Mouse (Mus musculus) hindbrain, embryonic 13.5 days (tissue): Measurements from ENCODE around the gene Sgpp1. TPM values are rescaled to one million over a fixed set of nuclear protein-coding genes. Genes with fewer than 3 reads are reported as not detected.
A peak's percentile ranks its signal among the peaks of the same experiment; 100 is the strongest.

ENCODE experiments used
- ATAC-seq: fragments of 200-750 bp; cut with Nextera tagmentation; 2 replicates; pipeline ENCODE4 v1.8.0; 2017; ENCODE audit warnings: moderate TSS enrichment; ENCODE audit not compliant: low FRiP score
- H3K27ac ChIP-seq: fragments of 300-500 bp; sonication (generic); 2 replicates; pipeline ENCODE4 v1.5.1; 2015; ENCODE audit warnings: inconsistent platforms, mild to moderate bottlenecking, moderate library complexity
- H3K27me3 ChIP-seq: fragments of 300-500 bp; sonication (generic); 2 replicates; pipeline ENCODE4 v1.6.1; 2015; ENCODE audit warnings: mild to moderate bottlenecking, inconsistent platforms
- H3K36me3 ChIP-seq: fragments of 300-500 bp; sonication (generic); 2 replicates; pipeline ENCODE4 v1.6.1; 2015; ENCODE audit warnings: mild to moderate bottlenecking, inconsistent platforms
- H3K4me1 ChIP-seq: fragments of 300-500 bp; sonication (generic); replicated peaks from 2 replicates; pipeline ENCODE4 v1.6.1; 2015; ENCODE audit warnings: inconsistent platforms
- H3K4me2 ChIP-seq: fragments of 300-500 bp; sonication (generic); 2 replicates; pipeline ENCODE4 v1.6.1; 2015; ENCODE audit warnings: inconsistent platforms, mild to moderate bottlenecking, moderate library complexity
- H3K4me3 ChIP-seq: fragments of 300-500 bp; sonication (generic); 2 replicates; pipeline ENCODE4 v1.5.1; 2015; ENCODE audit warnings: mild to moderate bottlenecking, inconsistent platforms
- H3K9ac ChIP-seq: fragments of 300-500 bp; sonication (generic); 2 replicates; pipeline ENCODE4 v1.6.1; 2015; ENCODE audit warnings: mild to moderate bottlenecking, inconsistent platforms
- H3K9me3 ChIP-seq: fragments of 300-500 bp; sonication (generic); 2 replicates; pipeline ENCODE4 v1.6.1; 2016; ENCODE audit warnings: inconsistent platforms
- WGBS: fragments of 180-500 bp; shearing (Covaris S2); methylation state at CpG from one replicate; pipeline ENCODE4 v1.1.7; 2015; 5-methylcytosine and 5-hydroxymethylcytosine counted together
- polyA plus RNA-seq: library from polyadenylated mRNA; unstranded; fragments of >200 nt; fragmentation: Nextera tagmentation; extraction: Ambion mirVana; gene quantifications from 2 replicates; pipeline ENCODE4 v1.2.1, GENCODE M21; 2015

The Sgpp1 gene
- 8.3 and 9.2 TPM in 2 replicates for polyA plus RNA-seq

- Histone ChIP-seq H3K4me1 (peaks cover 26% of the 10 kb centered on the region), H3K36me3 (no peaks in the 10 kb centered on the region), H3K9me3 (no peaks in the 10 kb centered on the region), H3K27me3 (peaks cover 23% of the 10 kb centered on the region), H3K9ac (peak within 1 kb of the TSS; percentile 90), H3K4me3 (peak within 1 kb of the TSS; percentile 80), H3K4me2 (peak within 1 kb of the TSS; percentile 94), H3K27ac (peak within 1 kb of the TSS; percentile 87)
- under 1% methylated on average over 100 of the region's 105 CpGs for WGBS
- peak; percentile 96 for ATAC-seq
Measured at GRCm38 (mm10) chr12:75735246-75736200, at the start of gene Sgpp1. Sgpp1 (minus strand) TSS chr12:75735729.

- Histone ChIP-seq H3K4me2 (no peak overlapping the region), H3K36me3 (no peaks in the 10 kb centered on the region), H3K9me3 (0 out of 2 replicates have a peak, but pooled peaks cover 6% of the 10 kb centered on the region), H3K27me3 (no peaks in the 10 kb centered on the region), H3K27ac (no peak overlapping the region), H3K4me1 (no peaks in the 10 kb centered on the region), H3K4me3 (no peak overlapping the region), H3K9ac (no peak overlapping the region)
- ATAC-seq = no peak
- 88% methylated on average over 2 of the region's 2 CpGs for WGBS
Measured at GRCm38 (mm10) chr12:75784271-75784751, 48.8 kb upstream of the Sgpp1 start.

- Histone ChIP-seq H3K27ac (no peak overlapping the region), H3K36me3 (no peaks in the 10 kb centered on the region), H3K4me1 (no peaks in the 10 kb centered on the region), H3K9ac (no peak overlapping the region), H3K4me3 (no peak overlapping the region), H3K27me3 (no peaks in the 10 kb centered on the region), H3K4me2 (no peak overlapping the region), H3K9me3 (0 out of 2 replicates have a peak, but pooled peaks cover 6% of the 10 kb centered on the region)
- no peak for ATAC-seq
- WGBS = 88% methylated on average over 7 of the region's 7 CpGs
Measured at GRCm38 (mm10) chr12:75781995-75782394, 46.5 kb upstream of the Sgpp1 start.

- H3K27ac ChIP-seq = no peak overlapping the region
- H3K9me3 ChIP-seq = 0 out of 2 replicates have a peak, but pooled peaks cover 6% of the 10 kb centered on the region
- no peak overlapping the region for H3K4me3 ChIP-seq
- no peak overlapping the region for H3K9ac ChIP-seq
- H3K27me3 ChIP-seq = no peaks in the 10 kb centered on the region
- ATAC-seq = no peak
- H3K4me2 ChIP-seq = no peak overlapping the region
- H3K4me1 ChIP-seq = no peaks in the 10 kb centered on the region
- no peaks in the 10 kb centered on the region for H3K36me3 ChIP-seq
Measured at GRCm38 (mm10) chr12:75781445-75781844, 45.9 kb upstream of the Sgpp1 start.

GRCm38 (mm10) chr12:75772424-75773034 lies 37.0 kb upstream of the Sgpp1 start:
- H3K27ac ChIP-seq = no peak overlapping the region
- H3K27me3 ChIP-seq = no peaks in the 10 kb centered on the region
- H3K4me3 ChIP-seq = no peak overlapping the region
- no peak overlapping the region for H3K9ac ChIP-seq
- H3K4me1 ChIP-seq = no peaks in the 10 kb centered on the region
- no peak overlapping the region for H3K4me2 ChIP-seq
- H3K36me3 ChIP-seq = no peaks in the 10 kb centered on the region
- H3K9me3 ChIP-seq = 0 out of 2 replicates have a peak, but pooled peaks cover 4% of the 10 kb centered on the region
- ATAC-seq = no peak
- WGBS = 29% methylated on average over 3 of the region's 3 CpGs

- no peaks in the 10 kb centered on the region for H3K27me3 ChIP-seq
- H3K27ac ChIP-seq = no peak overlapping the region
- no peak for ATAC-seq
- WGBS = 69% methylated on average over 3 of the region's 3 CpGs
- H3K9me3 ChIP-seq = 0 out of 2 replicates have a peak, but pooled peaks cover 4% of the 10 kb centered on the region
- no peak overlapping the region for H3K4me2 ChIP-seq
- H3K36me3 ChIP-seq = no peaks in the 10 kb centered on the region
- H3K4me1 ChIP-seq = no peaks in the 10 kb centered on the region
- no peak overlapping the region for H3K9ac ChIP-seq
- H3K4me3 ChIP-seq = no peak overlapping the region
Measured at GRCm38 (mm10) chr12:75771410-75771809, 35.9 kb upstream of the Sgpp1 start.

GRCm38 (mm10) chr12:75766885-75767317 lies 31.4 kb upstream of the Sgpp1 start:
- Histone ChIP-seq H3K36me3 (no peaks in the 10 kb centered on the region), H3K4me3 (no peak overlapping the region), H3K9me3 (no peaks in the 10 kb centered on the region), H3K27me3 (no peaks in the 10 kb centered on the region), H3K4me2 (no peak overlapping the region), H3K27ac (no peak overlapping the region), H3K9ac (no peak overlapping the region), H3K4me1 (no peaks in the 10 kb centered on the region)
- 67% methylated on average over 8 of the region's 8 CpGs for WGBS
- no peak for ATAC-seq

- Histone ChIP-seq H3K4me1 (no peaks in the 10 kb centered on the region), H3K4me2 (no peak overlapping the region), H3K4me3 (no peak overlapping the region), H3K27ac (no peak overlapping the region), H3K9ac (no peak overlapping the region), H3K36me3 (no peaks in the 10 kb centered on the region), H3K27me3 (no peaks in the 10 kb centered on the region), H3K9me3 (no peaks in the 10 kb centered on the region)
- 57% methylated on average over 6 of the region's 6 CpGs for WGBS
- ATAC-seq = no peak
Measured at GRCm38 (mm10) chr12:75766395-75766794, 30.9 kb upstream of the Sgpp1 start.

- H3K4me3 ChIP-seq = no peak overlapping the region
- H3K9ac ChIP-seq = no peak overlapping the region
- 78% methylated on average over 3 of the region's 3 CpGs for WGBS
- no peaks in the 10 kb centered on the region for H3K4me1 ChIP-seq
- ATAC-seq = no peak
- no peaks in the 10 kb centered on the region for H3K27me3 ChIP-seq
- no peak overlapping the region for H3K27ac ChIP-seq
- no peaks in the 10 kb centered on the region for H3K9me3 ChIP-seq
- no peaks in the 10 kb centered on the region for H3K36me3 ChIP-seq
- H3K4me2 ChIP-seq = no peak overlapping the region
Measured at GRCm38 (mm10) chr12:75765751-75766150, 30.2 kb upstream of the Sgpp1 start.

- 88% methylated on average over 2 of the region's 2 CpGs for WGBS
- H3K4me3 ChIP-seq = no peak overlapping the region
Measured at GRCm38 (mm10) chr12:75756387-75756786, 20.9 kb upstream of the Sgpp1 start.

GRCm38 (mm10) chr12:75753730-75754129 lies 18.2 kb upstream of the Sgpp1 start:
- no peak overlapping the region for H3K4me2 ChIP-seq
- WGBS = 93% methylated on average over 8 of the region's 8 CpGs
- ATAC-seq = no peak

More at GRCm38 (mm10) chr12:75756387-75756786, 20.9 kb upstream of the Sgpp1 start:
- no peaks in the 10 kb centered on the region for H3K27me3 ChIP-seq
- no peaks in the 10 kb centered on the region for H3K9me3 ChIP-seq
- no peaks in the 10 kb centered on the region for H3K36me3 ChIP-seq
- H3K27ac ChIP-seq = no peak overlapping the region
- no peak overlapping the region for H3K4me2 ChIP-seq
- no peak overlapping the region for H3K9ac ChIP-seq
- H3K4me1 ChIP-seq = no peaks in the 10 kb centered on the region
- ATAC-seq = no peak

GRCm38 (mm10) chr12:75752077-75752476 lies 16.5 kb upstream of the Sgpp1 start:
- no peaks in the 10 kb centered on the region for H3K36me3 ChIP-seq
- no peak overlapping the region for H3K9ac ChIP-seq
- no peak overlapping the region for H3K27ac ChIP-seq
- 0 out of 2 replicates have a peak, but pooled peaks cover 2% of the 10 kb centered on the region for H3K27me3 ChIP-seq
- H3K4me1 ChIP-seq = no peaks in the 10 kb centered on the region
- no peaks in the 10 kb centered on the region for H3K9me3 ChIP-seq
- H3K4me2 ChIP-seq = no peak overlapping the region
- 85% methylated on average over 3 of the region's 3 CpGs for WGBS
- no peak for ATAC-seq
- no peak overlapping the region for H3K4me3 ChIP-seq

More at GRCm38 (mm10) chr12:75753730-75754129, 18.2 kb upstream of the Sgpp1 start:
- H3K4me3 ChIP-seq = no peak overlapping the region
- H3K9ac ChIP-seq = no peak overlapping the region
- no peak overlapping the region for H3K27ac ChIP-seq
- 0 out of 2 replicates have a peak, but pooled peaks cover 2% of the 10 kb centered on the region for H3K27me3 ChIP-seq
- no peaks in the 10 kb centered on the region for H3K4me1 ChIP-seq
- no peaks in the 10 kb centered on the region for H3K36me3 ChIP-seq
- H3K9me3 ChIP-seq = no peaks in the 10 kb centered on the region
